Mouse (Mus musculus) MEL (cell line): ENCODE measurements around the gene Atrip. TPM values are rescaled to one million over a fixed set of nuclear protein-coding genes. Genes with fewer than 3 reads are reported as not detected.

Experiments used
- DNase-seq: peaks from one replicate; pipeline ENCODE4 v3.0.0; 2011; ENCODE audit warnings: low read depth, low spot score
- H3K27ac ChIP-seq: 2 replicates; pipeline ENCODE4 v1.5.1; 2012; ENCODE audit warnings: low read depth, mild to moderate bottlenecking, control low read depth, low read length, moderate library complexity; ENCODE audit not compliant: control insufficient read depth
- H3K27me3 ChIP-seq, 2 experiments: fragments of 150-350 bp in 1 of 2; sonication (generic) in 1 of 2; 2 replicates each; pipeline ENCODE4 v1.6.1; 2012; ENCODE audit warnings: low read length in 2 of 2, mild to moderate bottlenecking in 2 of 2, improper control_type of control experiment in 1 of 2, moderate library complexity in 1 of 2; ENCODE audit not compliant: insufficient read depth in 2 of 2, control insufficient read depth in 1 of 2
- H3K36me3 ChIP-seq, 2 experiments: 2 replicates each; pipeline ENCODE4 v1.6.1; 2012 to 2014; ENCODE audit warnings: low read length in 2 of 2, improper control_type of control experiment in 1 of 2, inconsistent platforms in 1 of 2, mild to moderate bottlenecking in 1 of 2; ENCODE audit not compliant: insufficient read depth in 2 of 2, control insufficient read depth in 1 of 2
- H3K4me1 ChIP-seq, 2 experiments: fragments of 150-350 bp in 1 of 2; sonication (generic) in 1 of 2; 2 replicates each; pipeline ENCODE4 v1.6.1; 2012; ENCODE audit warnings: low read length in 2 of 2, improper control_type of control experiment in 1 of 2, mild to moderate bottlenecking in 1 of 2; ENCODE audit not compliant: insufficient read depth in 2 of 2, control insufficient read depth in 1 of 2
- H3K4me3 ChIP-seq, 2 experiments: fragments of 150-350 bp in 1 of 2; sonication (generic) in 1 of 2; 2 replicates each; pipeline ENCODE4 v1.5.1; 2012; ENCODE audit warnings: low read depth in 2 of 2, low read length in 2 of 2, mild to moderate bottlenecking in 2 of 2, moderate library complexity in 2 of 2, control low read depth in 1 of 2, improper control_type of control experiment in 1 of 2; ENCODE audit not compliant: control insufficient read depth in 1 of 2, insufficient read depth in 1 of 2
- H3K79me2 ChIP-seq: 2 replicates; pipeline ENCODE4 v1.6.1; 2012; ENCODE audit warnings: mild to moderate bottlenecking, low read length, moderate library complexity; ENCODE audit not compliant: control insufficient read depth, poor library complexity, insufficient read depth
- H3K9ac ChIP-seq: 2 replicates; pipeline ENCODE4 v1.6.1; 2012; ENCODE audit warnings: low read depth, mild to moderate bottlenecking, control low read depth, low read length, moderate library complexity; ENCODE audit not compliant: control insufficient read depth, poor library complexity, severe bottlenecking
- H3K9me3 ChIP-seq: fragments of 150-350 bp; sonication (generic); replicated peaks from 2 replicates; pipeline ENCODE4 v1.6.1; 2012; ENCODE audit warnings: mild to moderate bottlenecking, low read length, improper control_type of control experiment, moderate library complexity; ENCODE audit not compliant: insufficient read depth
- BHLHE40 ChIP-seq: IDR thresholded peaks from 2 replicates; pipeline ENCODE4 v1.6.1; 2012; ENCODE audit warnings: low read depth, mild to moderate bottlenecking, inconsistent platforms, low read length, improper control_type of control experiment, borderline replicate concordance
- CHD2 ChIP-seq: IDR thresholded peaks from 2 replicates; pipeline ENCODE4 v1.6.1; 2011; ENCODE audit warnings: low read length, improper control_type of control experiment
- CTCF ChIP-seq, 3 experiments: IDR thresholded peaks in 2 of 3; conservative IDR thresholded peaks in 1 of 3; 2 replicates each; pipeline ENCODE4 v1.5.1; 2011 to 2012; ENCODE audit warnings: low read length in 3 of 3, low read depth in 2 of 3, mild to moderate bottlenecking in 2 of 3, improper control_type of control experiment in 1 of 3, inconsistent platforms in 1 of 3, mixed read lengths in 1 of 3, moderate library complexity in 1 of 3; ENCODE audit not compliant: control insufficient read depth in 1 of 3, insufficient read depth in 1 of 3, poor library complexity in 1 of 3, severe bottlenecking in 1 of 3
- EP300 ChIP-seq, 2 experiments: IDR thresholded peaks; 2 replicates each; pipeline ENCODE4 v1.6.1; 2011; ENCODE audit warnings: improper control_type of control experiment in 2 of 2, low read length in 2 of 2, low read depth in 1 of 2, mild to moderate bottlenecking in 1 of 2
- GABPA ChIP-seq: IDR thresholded peaks from 2 replicates; pipeline ENCODE4 v1.6.1; 2012; ENCODE audit warnings: low read depth, mild to moderate bottlenecking, inconsistent platforms, low read length, improper control_type of control experiment, moderate library complexity
- JUND ChIP-seq: IDR thresholded peaks from 2 replicates; pipeline ENCODE4 v1.6.1; 2011; ENCODE audit warnings: low read depth, mild to moderate bottlenecking, improper control_type of control experiment, low read length
- KAT2A ChIP-seq: conservative IDR thresholded peaks from 2 replicates; pipeline ENCODE4 v1.6.1; 2012; ENCODE audit warnings: low read depth, low read length, improper control_type of control experiment, inconsistent platforms
- MAZ ChIP-seq: IDR thresholded peaks from 2 replicates; pipeline ENCODE4 v1.6.1; 2012; ENCODE audit warnings: low read depth, mild to moderate bottlenecking, inconsistent platforms, low read length, improper control_type of control experiment
- MEF2A ChIP-seq: IDR thresholded peaks from 2 replicates; pipeline ENCODE4 v1.6.1; 2014; ENCODE audit warnings: low read depth, mild to moderate bottlenecking, inconsistent platforms, low read length, improper control_type of control experiment; ENCODE audit not compliant: poor library complexity, insufficient replicate concordance, severe bottlenecking; ENCODE audit errors: extremely low read depth
- MXI1 ChIP-seq: IDR thresholded peaks from 2 replicates; pipeline ENCODE4 v1.6.1; 2011; ENCODE audit warnings: mild to moderate bottlenecking, low read depth, low read length, improper control_type of control experiment
- MYC ChIP-seq: IDR thresholded peaks from 2 replicates; pipeline ENCODE4 v1.6.1; 2011; ENCODE audit warnings: low read depth, mild to moderate bottlenecking, low read length, improper control_type of control experiment, moderate library complexity
- NELFE ChIP-seq: IDR thresholded peaks from 2 replicates; pipeline ENCODE4 v1.6.1; 2011; ENCODE audit warnings: low read depth, low read length, improper control_type of control experiment
- NRF1 ChIP-seq: IDR thresholded peaks from 2 replicates; pipeline ENCODE4 v1.6.1; 2014; ENCODE audit warnings: low read depth, mild to moderate bottlenecking, inconsistent platforms, low read length, improper control_type of control experiment, moderate library complexity; ENCODE audit not compliant: poor library complexity, insufficient read depth, severe bottlenecking
- POLR2AphosphoS2 ChIP-seq: IDR thresholded peaks from 2 replicates; pipeline ENCODE4 v1.6.1; 2011; ENCODE audit warnings: low read length, improper control_type of control experiment
- POLR2AphosphoS5 ChIP-seq: IDR thresholded peaks from 2 replicates; pipeline ENCODE4 v1.6.1; 2012; ENCODE audit warnings: low read depth, borderline replicate concordance, mild to moderate bottlenecking, inconsistent platforms, low read length, moderate library complexity, mixed read lengths
- RCOR1 ChIP-seq: IDR thresholded peaks from 2 replicates; pipeline ENCODE4 v1.6.1; 2012; ENCODE audit warnings: low read depth, mild to moderate bottlenecking, inconsistent platforms, low read length, improper control_type of control experiment
- SIN3A ChIP-seq: IDR thresholded peaks from 2 replicates; pipeline ENCODE4 v1.6.1; 2012; ENCODE audit warnings: low read length, improper control_type of control experiment, inconsistent platforms
- SMC3 ChIP-seq: IDR thresholded peaks from 2 replicates; pipeline ENCODE4 v1.6.1; 2011; ENCODE audit warnings: low read depth, low read length, improper control_type of control experiment
- TAL1 ChIP-seq: IDR thresholded peaks from 2 replicates; pipeline ENCODE4 v1.6.1; 2012; ENCODE audit warnings: mild to moderate bottlenecking, inconsistent platforms, low read length, moderate library complexity, mixed read lengths
- TBP ChIP-seq: IDR thresholded peaks from 2 replicates; pipeline ENCODE4 v1.8.0; 2011; ENCODE audit warnings: low read depth, low read length, improper control_type of control experiment
- UBTF ChIP-seq: IDR thresholded peaks from 2 replicates; pipeline ENCODE4 v1.6.1; 2012; ENCODE audit warnings: low read depth, mild to moderate bottlenecking, inconsistent platforms, low read length, improper control_type of control experiment, moderate library complexity, borderline replicate concordance; ENCODE audit not compliant: insufficient read depth
- USF2 ChIP-seq, 2 experiments: IDR thresholded peaks; 2 replicates each; pipeline ENCODE4 v1.6.1; 2011 to 2012; ENCODE audit warnings: improper control_type of control experiment in 2 of 2, low read length in 2 of 2, borderline replicate concordance in 1 of 2, inconsistent platforms in 1 of 2, low read depth in 1 of 2, mild to moderate bottlenecking in 1 of 2; ENCODE audit not compliant: insufficient read depth in 1 of 2
- ZC3H11A ChIP-seq: IDR thresholded peaks from 2 replicates; pipeline ENCODE4 v1.6.1; 2012; ENCODE audit warnings: low read depth, mild to moderate bottlenecking, inconsistent platforms, low read length, improper control_type of control experiment
- ZKSCAN1 ChIP-seq: IDR thresholded peaks from 2 replicates; pipeline ENCODE4 v1.6.1; 2012; ENCODE audit warnings: low read depth, mild to moderate bottlenecking, inconsistent platforms, low read length, improper control_type of control experiment, moderate library complexity
- ZMIZ1 ChIP-seq: IDR thresholded peaks from 2 replicates; pipeline ENCODE4 v1.6.1; 2012; ENCODE audit warnings: low read depth, mild to moderate bottlenecking, inconsistent platforms, low read length, improper control_type of control experiment, moderate library complexity
- polyA plus RNA-seq, 2 experiments: library from polyadenylated mRNA; stranded (reverse) in 1 of 2; unstranded in 1 of 2; fragments of >175 nt in 1 of 2; fragments of >200 nt in 1 of 2; gene quantifications; 2 replicates each; pipeline versions ENCODE4 v1.2.1 to v1.2.4; 2012; ENCODE audit warnings: low replicate concordance in 2 of 2, low read depth in 1 of 2; ENCODE audit not compliant: insufficient read length in 2 of 2, insufficient read depth in 1 of 2, missing spikeins in 1 of 2
- total RNA-seq: library from RNA; depleted of rRNA; stranded (reverse); fragments of 300-350 nt; gene quantifications from 2 replicates; pipeline ENCODE4 v1.2.3, GENCODE M21; 2012

The Atrip gene
- total and polyA plus RNA-seq, 3 experiments = 18.4 to 35.3 TPM; not detected in 1

DNA sequence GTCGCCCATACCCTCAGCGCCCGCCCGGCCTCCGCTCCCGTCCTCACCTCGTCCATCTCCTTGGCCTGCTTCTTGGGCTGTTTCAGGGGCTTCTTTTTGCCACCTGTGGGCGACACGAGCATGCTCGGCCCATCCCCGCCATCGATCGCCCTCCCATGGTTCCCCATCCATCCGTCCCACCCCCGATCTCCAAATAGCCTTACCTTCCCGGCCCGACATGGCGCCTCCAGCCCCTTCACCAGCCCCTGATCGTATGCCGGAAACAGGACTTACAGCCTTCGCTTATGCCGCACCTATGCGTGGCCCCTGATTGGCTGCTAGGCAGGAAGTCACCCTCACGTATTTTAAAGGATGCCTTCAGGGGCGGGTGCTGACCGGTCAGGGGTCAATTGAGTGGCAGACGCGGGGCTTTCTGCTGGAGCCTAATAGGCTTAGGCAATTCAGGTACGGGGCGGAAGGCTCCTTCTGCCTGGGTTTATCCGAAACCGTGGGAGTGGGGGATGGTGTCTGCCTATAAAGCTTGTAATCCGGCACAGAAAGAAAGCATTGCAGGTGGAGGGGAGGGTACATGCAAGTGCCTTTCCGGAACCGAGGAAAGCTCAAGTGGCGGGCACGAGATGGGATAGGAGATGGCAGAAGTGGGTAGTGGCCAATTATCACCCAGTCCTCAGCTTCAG lies 8.3 kb upstream of the Atrip start, which contains the start of the genes Ccdc51 and Tma7 (continued):
- TF ChIP-seq MEF2A = no peak
- peak; percentile 47; the same call in 1 of the 2 replicates for TF ChIP-seq KAT2A
- peak; percentile 76 for TF ChIP-seq POLR2AphosphoS2
- TF ChIP-seq NELFE = peak; percentile 88
- no peak for TF ChIP-seq ZMIZ1
- TF ChIP-seq RCOR1 = no peak
- TF ChIP-seq MAZ = peak; percentile 50; the same call in 1 of the 2 replicates
- TF ChIP-seq CTCF (IDR thresholded peaks at IDR 0.05 in 2 of 3, conservative IDR thresholded peaks at IDR 0.05 in 1 of 3; ENCODE audit: control insufficient read depth in 1 of 3, insufficient read depth in 1 of 3, low read depth in 2 of 3, low read length in 3 of 3, poor library complexity in 1 of 3, severe bottlenecking in 1 of 3) = no peak
- TF ChIP-seq JUND = no peak
- no peak for TF ChIP-seq ZC3H11A
- peak; percentile 91 for TF ChIP-seq SIN3A
- TF ChIP-seq MYC = peak; percentile 26; the same call in 1 of the 2 replicates
- peak; percentile 58 for TF ChIP-seq CHD2
- no peak for TF ChIP-seq TAL1
- no peak for TF ChIP-seq SMC3
- no peak for TF ChIP-seq BHLHE40
- no peak for TF ChIP-seq ZKSCAN1
- 0 out of 2 replicates have a peak, but pooled peaks have one; percentile 12 for TF ChIP-seq NRF1
- no peak for TF ChIP-seq GABPA
- no peak for TF ChIP-seq USF2 (IDR thresholded peaks at IDR 0.05; ENCODE audit: borderline replicate concordance in 1 of 2, insufficient read depth in 1 of 2, low read depth in 1 of 2, low read length in 2 of 2)
- TF ChIP-seq, all 39 proteins: peak for 14

GRCm38 (mm10) chr9:109081749-109082123 lies 7.8 kb upstream of the Atrip start:
- peak overlapping the region; percentile 48 for H3K27ac ChIP-seq
- peaks cover 0 to 9% of the 10 kb centered on the region in 2 experiments; a peak in 2 of 4 replicates for H3K4me1 ChIP-seq
- no peaks in the 10 kb centered on the region for H3K27me3 ChIP-seq
- peaks cover 4 to 6% of the 10 kb centered on the region in 2 experiments; a peak in 3 of 4 replicates for H3K36me3 ChIP-seq
- TF ChIP-seq POLR2AphosphoS5 = no peak
- TF ChIP-seq SMC3 = no peak
- no peak for TF ChIP-seq MYC
- TF ChIP-seq NRF1 = no peak
- TF ChIP-seq ZC3H11A = no peak
- no peak for TF ChIP-seq MXI1
- no peak for TF ChIP-seq RCOR1
- TF ChIP-seq TBP = no peak
- TF ChIP-seq EP300 (IDR thresholded peaks at IDR 0.05; ENCODE audit: low read depth in 1 of 2, low read length in 2 of 2) = no peak
- TF ChIP-seq UBTF = no peak
- peaks cover 37% of the 10 kb centered on the region for H3K79me2 ChIP-seq
- peak overlapping the region; percentile 74 for H3K9ac ChIP-seq
- DNase-seq = peak; percentile 49
- H3K4me3 ChIP-seq = peak overlapping the region; percentile 56 to 82
- H3K9me3 ChIP-seq = no peaks in the 10 kb centered on the region
